Mouse (Mus musculus): ENCODE results near the gene Zscan29. TPM values are rescaled to one million over a fixed set of nuclear protein-coding genes. Genes with fewer than 3 reads are reported as not detected.

Gene Zscan29
- polyA plus RNA-seq (2015; fragmentation: Nextera tagmentation; extraction: Ambion mirVana), result 5.3 and 5.8 TPM in 2 replicates

- no peaks in the 10 kb centered on the region for H3K9me3 ChIP-seq
- H3K4me1 ChIP-seq, result peaks cover 27% of the 10 kb centered on the region
- peak; percentile 83 for ATAC-seq (ENCODE audit: extremely low read depth, insufficient number of reproducible peaks, low FRiP score, low TSS enrichment)
- H3K4me3 ChIP-seq, result peak within 1 kb of the TSS; percentile 71
- H3K36me3 ChIP-seq, result peaks cover 45% of the 10 kb centered on the region
- WGBS, result under 1% methylated on average over 64 of the region's 66 CpGs
- H3K27me3 ChIP-seq (replicated peaks), result no peaks in the 10 kb centered on the region
- H3K27ac ChIP-seq (replicated peaks), result peak within 1 kb of the TSS; percentile 92
- H3K9ac ChIP-seq, result peak within 1 kb of the TSS; percentile 94
- H3K4me2 ChIP-seq, result peak within 1 kb of the TSS; percentile 96
Measured at GRCm38 (mm10) chr2:121170980-121171742, at the start of gene Zscan29. Gene Zscan29 (minus strand): TSS chr2:121171125.

DNA sequence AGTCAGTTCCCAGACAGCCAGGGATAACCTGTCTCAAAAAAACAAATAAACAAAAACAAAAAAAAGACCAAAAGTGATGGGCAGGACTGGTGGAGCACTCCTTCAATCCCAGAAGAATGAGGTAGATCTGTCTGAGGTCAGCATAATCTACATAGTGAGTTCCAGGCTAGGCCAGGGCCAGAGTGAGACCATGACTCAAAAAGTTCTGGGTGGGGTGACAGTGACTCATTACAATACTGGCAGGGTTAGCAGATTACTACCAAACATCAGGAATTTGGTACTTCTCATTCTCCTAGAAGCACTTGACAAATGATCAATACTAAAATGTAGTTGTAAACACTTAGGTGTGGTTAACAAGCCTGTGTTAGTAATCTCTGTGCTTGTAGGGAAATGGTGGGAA, 49.1 kb upstream of the Zscan29 start:
- H3K4me3 ChIP-seq, result no peak overlapping the region

DNA sequence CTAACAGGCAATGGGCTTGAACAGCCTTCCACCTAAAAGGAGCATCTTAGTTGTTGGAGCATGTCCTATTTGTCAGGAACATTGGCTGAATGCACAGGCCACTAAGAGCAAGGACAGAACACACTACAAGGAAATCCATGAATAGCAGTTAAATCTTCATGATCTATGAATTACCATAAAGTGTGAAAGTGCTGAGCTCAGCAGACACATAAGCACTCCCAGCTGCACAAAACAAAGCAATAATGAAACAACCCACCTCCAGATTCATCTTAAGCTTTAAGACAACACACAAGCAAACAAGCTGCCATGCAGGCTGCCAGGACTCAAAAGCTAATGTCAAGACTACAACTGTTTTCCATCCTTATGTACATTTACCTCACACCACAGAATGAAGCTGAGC, 48.3 kb upstream of the Zscan29 start:
- H3K9ac ChIP-seq, result no peak overlapping the region
- H3K4me2 ChIP-seq, result no peak overlapping the region
- peaks cover 93% of the 10 kb centered on the region for H3K36me3 ChIP-seq

More for the DNA sequence above, 49.1 kb upstream of the Zscan29 start:
- Histone ChIP-seq H3K36me3 (peaks cover 93% of the 10 kb centered on the region), H3K4me1 (no peaks in the 10 kb centered on the region), H3K27ac (replicated peaks) (no peak overlapping the region), H3K27me3 (replicated peaks) (no peaks in the 10 kb centered on the region), H3K9ac (no peak overlapping the region), H3K4me2 (no peak overlapping the region), H3K9me3 (no peaks in the 10 kb centered on the region)
- no peak for ATAC-seq (ENCODE audit: extremely low read depth, insufficient number of reproducible peaks, low FRiP score, low TSS enrichment)

DNA sequence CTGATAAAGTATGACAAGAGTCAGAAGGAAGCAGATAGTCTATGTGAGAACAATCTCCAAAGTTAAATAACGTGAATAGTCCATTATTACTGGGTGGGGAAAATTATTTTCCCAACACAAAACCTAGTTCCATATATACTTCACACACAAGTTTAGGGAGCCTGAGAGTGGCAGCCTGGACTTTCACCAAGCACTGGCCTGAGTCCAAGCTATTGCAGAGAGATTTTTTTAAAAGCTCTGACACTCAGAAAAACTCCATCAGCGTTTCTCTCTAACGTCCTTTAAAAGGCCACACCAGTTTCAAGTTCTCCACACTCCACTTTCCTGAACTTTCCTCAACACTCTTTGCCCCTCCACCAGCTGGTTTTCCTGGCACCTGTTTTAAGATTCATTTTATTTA, 43.6 kb upstream of the Zscan29 start:
- Histone ChIP-seq H3K9me3 (no peaks in the 10 kb centered on the region), H3K4me2 (no peak overlapping the region), H3K36me3 (peaks cover 90% of the 10 kb centered on the region), H3K9ac (no peak overlapping the region), H3K27ac (replicated peaks) (0 out of 2 replicates have a peak overlapping the region, but pooled peaks have one; percentile 12), H3K4me3 (no peak overlapping the region), H3K4me1 (no peaks in the 10 kb centered on the region), H3K27me3 (replicated peaks) (no peaks in the 10 kb centered on the region)
- no peak for ATAC-seq (ENCODE audit: extremely low read depth, insufficient number of reproducible peaks, low FRiP score, low TSS enrichment)
- 77% methylated on average over 3 of the region's 3 CpGs for WGBS

More for the DNA sequence above, 48.3 kb upstream of the Zscan29 start:
- H3K27me3 ChIP-seq (replicated peaks), result no peaks in the 10 kb centered on the region
- no peaks in the 10 kb centered on the region for H3K9me3 ChIP-seq
- ATAC-seq (ENCODE audit: extremely low read depth, insufficient number of reproducible peaks, low FRiP score, low TSS enrichment), result no peak
- H3K27ac ChIP-seq (replicated peaks), result no peak overlapping the region
- no peaks in the 10 kb centered on the region for H3K4me1 ChIP-seq
- no peak overlapping the region for H3K4me3 ChIP-seq

DNA sequence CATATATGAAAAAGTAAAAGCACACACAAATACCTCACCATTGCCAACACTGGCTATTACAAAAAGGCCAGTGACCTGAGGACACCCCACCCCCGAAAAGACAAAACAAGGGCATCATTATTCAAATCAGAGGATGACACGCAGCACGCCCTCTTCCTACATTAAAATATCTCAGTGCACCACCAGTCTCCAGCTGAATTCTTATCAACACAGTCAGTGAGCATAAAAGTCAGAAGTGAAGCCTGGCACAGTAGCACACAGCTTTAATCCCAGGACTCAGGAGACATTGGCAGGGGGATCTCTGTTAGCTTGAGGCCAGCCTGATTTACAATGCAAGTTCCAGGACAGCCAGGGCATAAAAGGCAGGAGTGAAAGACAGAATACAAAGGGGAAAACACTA, 35.6 kb upstream of the Zscan29 start:
- Histone ChIP-seq H3K27ac (replicated peaks) (no peak overlapping the region), H3K4me3 (no peak overlapping the region), H3K27me3 (replicated peaks) (no peaks in the 10 kb centered on the region), H3K4me2 (no peak overlapping the region), H3K9ac (no peak overlapping the region), H3K4me1 (no peaks in the 10 kb centered on the region), H3K9me3 (no peaks in the 10 kb centered on the region), H3K36me3 (peaks cover 97% of the 10 kb centered on the region)
- ATAC-seq (ENCODE audit: extremely low read depth, insufficient number of reproducible peaks, low FRiP score, low TSS enrichment), result no peak
- WGBS, result 84% methylated on average over 3 of the region's 3 CpGs

DNA sequence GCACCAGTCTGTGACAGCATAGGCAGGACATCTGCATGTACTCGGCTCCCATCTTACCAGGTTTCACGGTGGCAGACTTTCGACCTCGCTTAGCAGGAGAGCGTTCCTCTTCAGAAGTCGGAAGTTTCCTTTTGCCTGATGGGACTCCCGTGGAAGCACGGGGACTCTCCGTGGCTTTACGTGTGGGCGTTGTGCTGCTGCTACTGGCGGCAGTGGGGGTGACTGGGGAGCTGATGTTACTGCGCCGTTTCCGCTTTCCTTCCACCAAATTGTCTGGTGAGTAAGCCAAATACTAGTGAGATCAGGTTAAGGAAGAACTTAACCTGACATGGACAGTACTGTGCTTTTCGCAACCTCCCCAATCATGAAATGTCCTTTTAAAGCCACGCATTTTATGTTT, 33.4 kb upstream of the Zscan29 start:
- no peak overlapping the region for H3K27ac ChIP-seq (replicated peaks)
- ATAC-seq (ENCODE audit: extremely low read depth, insufficient number of reproducible peaks, low FRiP score, low TSS enrichment), result no peak
- no peak overlapping the region for H3K4me3 ChIP-seq
- H3K4me1 ChIP-seq, result no peaks in the 10 kb centered on the region
- no peak overlapping the region for H3K4me2 ChIP-seq
- peaks cover 99% of the 10 kb centered on the region for H3K36me3 ChIP-seq
- WGBS, result 93% methylated on average over 17 of the region's 17 CpGs
- H3K27me3 ChIP-seq (replicated peaks), result no peaks in the 10 kb centered on the region
- no peak overlapping the region for H3K9ac ChIP-seq
- H3K9me3 ChIP-seq, result no peaks in the 10 kb centered on the region

- Histone ChIP-seq H3K4me2 (no peak overlapping the region), H3K27me3 (replicated peaks) (no peaks in the 10 kb centered on the region), H3K9me3 (no peaks in the 10 kb centered on the region), H3K4me1 (0 out of 2 replicates have a peak, but pooled peaks cover 4% of the 10 kb centered on the region), H3K9ac (no peak overlapping the region), H3K27ac (replicated peaks) (no peak overlapping the region), H3K36me3 (peaks cover 98% of the 10 kb centered on the region), H3K4me3 (no peak overlapping the region)
- WGBS, result 85% methylated on average over 9 of the region's 9 CpGs
- ATAC-seq (ENCODE audit: extremely low read depth, insufficient number of reproducible peaks, low FRiP score, low TSS enrichment), result no peak
Measured at GRCm38 (mm10) chr2:121195466-121195865, 24.5 kb upstream of the Zscan29 start.

- Histone ChIP-seq H3K4me3 (no peak overlapping the region), H3K4me1 (0 out of 2 replicates have a peak, but pooled peaks cover 2% of the 10 kb centered on the region), H3K27me3 (replicated peaks) (no peaks in the 10 kb centered on the region), H3K4me2 (no peak overlapping the region), H3K36me3 (peaks cover 96% of the 10 kb centered on the region), H3K27ac (replicated peaks) (no peak overlapping the region), H3K9me3 (no peaks in the 10 kb centered on the region), H3K9ac (no peak overlapping the region)
- no peak for ATAC-seq (ENCODE audit: extremely low read depth, insufficient number of reproducible peaks, low FRiP score, low TSS enrichment)
- 65% methylated on average over 1 of the region's 1 CpGs for WGBS
Measured at GRCm38 (mm10) chr2:121188530-121188929, 17.6 kb upstream of the Zscan29 start.

DNA sequence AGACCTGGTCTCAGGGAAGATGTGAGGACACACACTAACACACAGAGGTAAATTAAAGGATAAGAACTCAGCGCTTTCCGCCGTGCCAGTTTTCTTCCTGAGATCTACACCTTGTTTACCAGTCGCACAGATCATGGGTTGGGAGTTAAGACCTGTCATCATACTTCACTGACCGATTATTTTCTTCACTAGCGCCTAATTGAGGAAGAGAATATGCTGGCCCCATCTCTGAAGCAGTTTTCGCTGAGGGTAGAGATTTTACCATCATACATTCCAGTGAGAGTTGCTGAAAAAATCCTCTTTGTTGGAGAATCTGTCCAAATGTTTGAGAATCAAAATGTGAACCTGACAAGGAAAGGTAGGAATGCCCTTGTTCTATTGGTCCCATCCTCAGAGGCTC, 13.2 kb upstream of the Zscan29 start:
- no peak for ATAC-seq (ENCODE audit: extremely low read depth, insufficient number of reproducible peaks, low FRiP score, low TSS enrichment)

GRCm38 (mm10) chr2:121183431-121183830, 12.5 kb upstream of the Zscan29 start:
- WGBS, result 85% methylated on average over 5 of the region's 5 CpGs
- Histone ChIP-seq H3K36me3 (peaks cover 87% of the 10 kb centered on the region), H3K4me3 (no peak overlapping the region), H3K9me3 (no peaks in the 10 kb centered on the region), H3K27me3 (replicated peaks) (no peaks in the 10 kb centered on the region), H3K4me2 (no peak overlapping the region), H3K27ac (replicated peaks) (no peak overlapping the region), H3K9ac (no peak overlapping the region), H3K4me1 (no peaks in the 10 kb centered on the region)
- no peak for ATAC-seq (ENCODE audit: extremely low read depth, insufficient number of reproducible peaks, low FRiP score, low TSS enrichment)

More for the DNA sequence above, 13.2 kb upstream of the Zscan29 start:
- no peak overlapping the region for H3K27ac ChIP-seq (replicated peaks)
- peaks cover 87% of the 10 kb centered on the region for H3K36me3 ChIP-seq
- H3K4me2 ChIP-seq, result no peak overlapping the region
- no peaks in the 10 kb centered on the region for H3K9me3 ChIP-seq
- WGBS, result 91% methylated on average over 7 of the region's 7 CpGs
- H3K27me3 ChIP-seq (replicated peaks), result no peaks in the 10 kb centered on the region
- H3K4me1 ChIP-seq, result no peaks in the 10 kb centered on the region
- no peak overlapping the region for H3K9ac ChIP-seq
- H3K4me3 ChIP-seq, result no peak overlapping the region

- H3K27me3 ChIP-seq (replicated peaks), result no peaks in the 10 kb centered on the region
- ATAC-seq (ENCODE audit: extremely low read depth, insufficient number of reproducible peaks, low FRiP score, low TSS enrichment), result no peak
- WGBS, result 88% methylated on average over 3 of the region's 3 CpGs
- H3K4me3 ChIP-seq, result no peak overlapping the region
- H3K4me2 ChIP-seq, result no peak overlapping the region
- no peak overlapping the region for H3K27ac ChIP-seq (replicated peaks)
- no peak overlapping the region for H3K9ac ChIP-seq
- peaks cover 88% of the 10 kb centered on the region for H3K36me3 ChIP-seq
- no peaks in the 10 kb centered on the region for H3K9me3 ChIP-seq
- no peaks in the 10 kb centered on the region for H3K4me1 ChIP-seq
Measured at GRCm38 (mm10) chr2:121178828-121179479, 8.0 kb upstream of the Zscan29 start.
